Mouse (Mus musculus) embryonic facial prominence, embryonic 11.5 days (tissue): ENCODE measurements around the gene Cxcr1. TPM values are rescaled to one million over a fixed set of nuclear protein-coding genes. Genes with fewer than 3 reads are reported as not detected.

Experiments
- ATAC-seq: fragments of 200-750 bp; cut with Nextera tagmentation; replicated peaks from 2 replicates; pipeline ENCODE4 v1.8.0; 2017; ENCODE audit warnings: low read depth; ENCODE audit not compliant: insufficient number of reproducible peaks, low FRiP score, low TSS enrichment
- DNase-seq: peaks from one replicate; pipeline ENCODE4 v3.0.0-alpha.2; 2015; ENCODE audit warnings: low spot score
- H3K27ac ChIP-seq: fragments of 300-500 bp; sonication (generic); replicated peaks from 2 replicates; pipeline ENCODE4 v1.5.1; 2014; ENCODE audit warnings: mild to moderate bottlenecking, low read depth, low read length, control low read depth
- H3K27me3 ChIP-seq: fragments of 300-500 bp; sonication (generic); 2 replicates; pipeline ENCODE4 v1.6.1; 2014; ENCODE audit warnings: mild to moderate bottlenecking, low read length, moderate library complexity, mixed read lengths; ENCODE audit not compliant: control insufficient read depth, insufficient read depth
- H3K36me3 ChIP-seq: fragments of 300-500 bp; sonication (generic); replicated peaks from 2 replicates; pipeline ENCODE4 v1.6.1; 2014; ENCODE audit warnings: low read depth, mild to moderate bottlenecking, low read length, moderate library complexity, mixed read lengths; ENCODE audit not compliant: control insufficient read depth, insufficient read depth
- H3K4me1 ChIP-seq: fragments of 300-500 bp; sonication (generic); 2 replicates; pipeline ENCODE4 v1.6.1; 2014; ENCODE audit warnings: low read length, mixed read lengths; ENCODE audit not compliant: control insufficient read depth, insufficient read depth
- H3K4me2 ChIP-seq: fragments of 300-500 bp; sonication (generic); 2 replicates; pipeline ENCODE4 v1.6.1; 2014; ENCODE audit warnings: low read depth, mild to moderate bottlenecking, control low read depth, low read length, moderate library complexity
- H3K4me3 ChIP-seq: fragments of 300-500 bp; sonication (generic); 2 replicates; pipeline ENCODE4 v1.5.1; 2014; ENCODE audit warnings: low read depth, low read length, control low read depth
- H3K9ac ChIP-seq: fragments of 300-500 bp; sonication (generic); replicated peaks from 2 replicates; pipeline ENCODE4 v1.6.1; 2014; ENCODE audit warnings: mild to moderate bottlenecking, control low read depth, low read length
- H3K9me3 ChIP-seq: fragments of 300-500 bp; sonication (generic); replicated peaks from 2 replicates; pipeline ENCODE4 v1.6.1; 2016; ENCODE audit warnings: mild to moderate bottlenecking, low read length, inconsistent platforms, mixed read lengths; ENCODE audit not compliant: control insufficient read depth
- WGBS: fragments of 180-500 bp; shearing (Covaris S2); extraction: QIAGEN DNeasy Blood & Tissue Kit; methylation state at CpG from one replicate; pipeline ENCODE4 v1.1.7; 2014; 5-methylcytosine and 5-hydroxymethylcytosine counted together
- polyA plus RNA-seq: library from polyadenylated mRNA; unstranded; fragments of >200 nt; fragmentation: Nextera tagmentation; extraction: Ambion mirVana; gene quantifications from 2 replicates; pipeline ENCODE4 v1.2.1, GENCODE M21; 2014

Gene Cxcr1
- not detected in 2 replicates for polyA plus RNA-seq

DNA sequence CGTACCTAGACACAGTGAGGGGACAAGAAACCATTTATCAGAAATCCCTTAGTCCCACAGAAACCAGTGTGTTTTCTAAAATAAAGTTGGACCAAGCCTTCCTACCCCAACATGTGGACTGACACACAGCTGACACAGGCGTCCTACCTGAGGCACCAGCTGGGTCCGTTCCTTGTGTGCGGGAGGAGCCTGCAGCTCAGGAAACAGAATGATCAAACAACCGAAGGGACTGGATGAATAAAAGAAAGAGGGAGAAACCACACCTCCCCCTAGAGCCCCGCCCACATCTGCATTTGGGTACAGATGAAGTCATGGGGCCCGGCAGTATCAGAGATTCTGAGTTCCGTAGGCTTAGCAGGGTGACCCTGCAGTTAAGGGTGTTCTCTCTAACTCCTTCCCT is at the start of gene Cxcr1:
TSS of gene Cxcr1 (minus strand) at position 187 of the 400 bp plus-strand sequence.
- H3K27ac ChIP-seq, result no peak within 1 kb of the TSS
- DNase-seq, result no peak
- no peaks in the 10 kb centered on the region for H3K4me1 ChIP-seq
- H3K9me3 ChIP-seq, result no peaks in the 10 kb centered on the region
- H3K4me2 ChIP-seq, result no peak within 1 kb of the TSS
- ATAC-seq, result no peak
- no peak within 1 kb of the TSS for H3K4me3 ChIP-seq
- H3K27me3 ChIP-seq, result no peaks in the 10 kb centered on the region
- no peak within 1 kb of the TSS for H3K9ac ChIP-seq
- H3K36me3 ChIP-seq, result no peaks in the 10 kb centered on the region
- WGBS, result 77% methylated on average over 8 of the region's 8 CpGs

DNA sequence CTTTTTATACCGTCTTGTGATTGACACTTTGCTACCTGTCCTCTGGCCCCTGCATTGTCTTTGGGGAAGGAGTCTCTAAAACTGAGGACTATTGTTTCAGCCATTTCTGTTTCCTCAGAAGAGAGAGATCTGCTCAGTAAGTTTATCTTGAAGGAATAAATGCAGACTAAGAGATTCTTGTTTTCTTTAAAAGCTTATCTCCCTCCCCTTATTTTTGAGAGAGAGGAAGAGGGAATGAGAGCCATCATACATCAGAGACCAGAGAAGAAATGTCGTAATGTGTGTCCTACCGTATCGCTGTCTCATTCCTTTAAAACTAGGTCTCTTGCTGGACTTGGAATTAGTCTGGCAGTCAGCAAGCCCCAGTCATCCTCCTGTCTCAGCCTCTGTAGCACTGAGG is 46.4 kb upstream of the Cxcr1 start:
- Histone ChIP-seq H3K36me3 (no peaks in the 10 kb centered on the region), H3K27me3 (no peaks in the 10 kb centered on the region), H3K9ac (no peak overlapping the region), H3K4me1 (0 out of 2 replicates have a peak, but pooled peaks cover 3% of the 10 kb centered on the region), H3K9me3 (no peaks in the 10 kb centered on the region), H3K27ac (no peak overlapping the region), H3K4me2 (no peak overlapping the region), H3K4me3 (no peak overlapping the region)
- ATAC-seq (no peak), DNase-seq (no peak)
- 92% methylated on average over 4 of the region's 4 CpGs for WGBS

DNA sequence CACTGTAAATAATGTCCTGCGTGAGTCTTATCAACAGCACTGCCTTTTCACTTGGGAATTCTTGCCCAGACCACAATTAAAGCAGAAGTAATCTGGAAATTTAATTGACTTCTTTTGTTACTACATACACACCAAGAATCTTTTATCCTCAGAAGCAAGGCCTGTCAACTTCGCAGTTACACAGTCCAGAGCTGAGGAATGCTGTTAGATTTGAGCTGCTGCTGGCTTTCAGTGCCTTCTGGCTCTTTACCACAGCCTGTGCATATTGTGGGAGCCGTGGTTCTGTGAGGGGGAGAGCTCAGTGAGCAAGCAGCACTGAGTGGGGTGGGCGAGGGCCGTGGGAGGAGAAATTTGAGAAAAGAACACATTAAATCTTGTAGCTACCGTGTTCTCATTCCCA is 45.9 kb upstream of the Cxcr1 start:
- Histone ChIP-seq H3K4me2 (no peak overlapping the region), H3K27ac (no peak overlapping the region), H3K9me3 (no peaks in the 10 kb centered on the region), H3K36me3 (no peaks in the 10 kb centered on the region), H3K4me3 (no peak overlapping the region), H3K4me1 (0 out of 2 replicates have a peak, but pooled peaks cover 3% of the 10 kb centered on the region), H3K9ac (no peak overlapping the region), H3K27me3 (no peaks in the 10 kb centered on the region)
- no peak for ATAC-seq
- DNase-seq, result peak; percentile 17
- WGBS, result 67% methylated on average over 6 of the region's 6 CpGs

DNA sequence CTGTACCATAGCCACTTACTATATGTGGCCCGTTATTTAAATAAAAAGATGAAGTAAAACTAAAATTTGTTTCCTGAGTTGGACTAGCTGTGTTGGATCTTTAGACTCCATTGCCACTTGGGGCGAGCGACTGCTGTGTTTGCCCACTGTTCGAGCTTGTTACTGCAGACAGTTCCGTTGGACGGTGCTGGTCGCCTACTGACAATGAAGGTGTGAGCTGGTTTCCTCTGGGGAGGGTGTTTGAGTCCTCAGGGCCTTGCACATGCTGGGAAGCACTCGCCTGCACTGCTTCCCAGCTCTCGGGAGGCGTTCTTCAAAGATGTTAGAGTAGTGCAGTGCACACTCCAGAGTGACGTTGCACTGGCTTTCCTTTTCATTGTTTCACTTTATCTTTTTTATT is 45.2 kb upstream of the Cxcr1 start:
- DNase-seq, result no peak
- Histone ChIP-seq H3K9me3 (no peaks in the 10 kb centered on the region), H3K4me3 (no peak overlapping the region), H3K4me2 (no peak overlapping the region), H3K4me1 (0 out of 2 replicates have a peak, but pooled peaks cover 3% of the 10 kb centered on the region), H3K27me3 (no peaks in the 10 kb centered on the region), H3K36me3 (no peaks in the 10 kb centered on the region), H3K27ac (no peak overlapping the region), H3K9ac (no peak overlapping the region)
- no peak for ATAC-seq
- WGBS, result 66% methylated on average over 11 of the region's 11 CpGs

DNA sequence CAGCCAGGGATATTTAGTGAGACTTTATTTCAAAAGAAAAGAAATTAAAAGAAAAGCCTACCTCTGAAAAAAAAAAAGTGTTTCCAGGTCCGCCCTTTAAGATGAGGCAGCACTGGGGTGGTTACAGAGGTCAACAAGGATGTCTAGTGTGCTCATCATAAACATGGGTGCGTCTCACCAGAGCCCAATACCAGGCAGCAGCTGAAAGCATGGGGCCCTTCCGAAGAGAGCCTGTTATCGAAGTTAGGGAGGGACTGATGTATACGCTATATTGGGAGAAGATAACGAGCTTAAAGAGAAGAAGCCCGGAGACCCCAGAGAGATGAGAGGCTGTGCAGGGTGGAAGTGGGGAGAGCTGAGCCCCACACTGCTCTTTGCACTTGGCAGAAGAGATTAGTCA is 44.7 kb upstream of the Cxcr1 start:
- WGBS, result 70% methylated on average over 7 of the region's 7 CpGs
- Histone ChIP-seq H3K27ac (no peak overlapping the region), H3K4me2 (no peak overlapping the region), H3K27me3 (no peaks in the 10 kb centered on the region), H3K4me3 (no peak overlapping the region), H3K9ac (no peak overlapping the region), H3K9me3 (no peaks in the 10 kb centered on the region), H3K4me1 (0 out of 2 replicates have a peak, but pooled peaks cover 3% of the 10 kb centered on the region), H3K36me3 (no peaks in the 10 kb centered on the region)
- DNase-seq (no peak), ATAC-seq (no peak)

DNA sequence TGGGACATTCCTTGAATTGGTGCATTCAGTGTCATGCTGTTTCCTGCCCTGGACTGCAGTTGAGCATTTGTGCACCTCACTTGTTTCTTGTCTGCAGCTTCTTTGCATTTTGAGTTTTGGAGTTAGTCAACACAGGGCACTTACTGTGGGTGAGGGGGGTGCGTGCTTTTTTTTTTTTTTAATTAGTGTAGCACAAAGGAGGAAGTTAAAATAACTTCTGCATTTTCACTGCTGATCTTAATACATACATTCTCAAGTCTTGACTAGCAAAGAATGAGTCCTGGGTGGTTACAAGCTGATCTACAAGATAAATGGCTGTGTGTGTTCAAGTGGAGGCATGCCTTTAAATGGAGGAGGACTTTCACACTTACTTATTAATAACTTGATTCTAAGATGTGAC is 43.7 kb upstream of the Cxcr1 start:
- ATAC-seq (no peak), DNase-seq (no peak)
- WGBS, result 73% methylated on average over 1 of the region's 1 CpGs
- Histone ChIP-seq H3K27me3 (no peaks in the 10 kb centered on the region), H3K36me3 (no peaks in the 10 kb centered on the region), H3K4me2 (peak overlapping the region; percentile 65), H3K4me3 (peak overlapping the region; percentile 91), H3K9ac (no peak overlapping the region), H3K27ac (no peak overlapping the region), H3K9me3 (no peaks in the 10 kb centered on the region), H3K4me1 (0 out of 2 replicates have a peak, but pooled peaks cover 3% of the 10 kb centered on the region)

DNA sequence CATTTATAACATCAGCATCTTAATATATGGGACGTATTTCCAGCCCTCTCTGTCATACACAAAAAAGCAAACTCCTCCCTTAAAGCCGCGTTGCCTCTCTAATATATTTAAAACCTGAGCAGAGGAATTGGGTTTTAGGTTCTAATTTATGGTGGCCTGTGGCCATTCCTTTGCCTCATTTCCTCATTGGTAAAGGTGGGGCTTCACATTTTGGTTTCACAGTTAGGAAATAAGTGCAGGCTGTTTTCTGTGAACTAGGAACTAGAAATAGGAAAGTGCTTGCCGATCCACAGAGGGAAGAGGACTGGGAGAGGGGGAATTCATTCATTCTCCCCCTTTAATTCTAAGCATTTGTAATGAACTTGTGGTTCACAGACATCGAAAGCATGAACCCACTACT is 43.2 kb upstream of the Cxcr1 start:
- H3K9ac ChIP-seq, result 0 out of 2 replicates have a peak overlapping the region, but pooled peaks have one; percentile 1

DNA sequence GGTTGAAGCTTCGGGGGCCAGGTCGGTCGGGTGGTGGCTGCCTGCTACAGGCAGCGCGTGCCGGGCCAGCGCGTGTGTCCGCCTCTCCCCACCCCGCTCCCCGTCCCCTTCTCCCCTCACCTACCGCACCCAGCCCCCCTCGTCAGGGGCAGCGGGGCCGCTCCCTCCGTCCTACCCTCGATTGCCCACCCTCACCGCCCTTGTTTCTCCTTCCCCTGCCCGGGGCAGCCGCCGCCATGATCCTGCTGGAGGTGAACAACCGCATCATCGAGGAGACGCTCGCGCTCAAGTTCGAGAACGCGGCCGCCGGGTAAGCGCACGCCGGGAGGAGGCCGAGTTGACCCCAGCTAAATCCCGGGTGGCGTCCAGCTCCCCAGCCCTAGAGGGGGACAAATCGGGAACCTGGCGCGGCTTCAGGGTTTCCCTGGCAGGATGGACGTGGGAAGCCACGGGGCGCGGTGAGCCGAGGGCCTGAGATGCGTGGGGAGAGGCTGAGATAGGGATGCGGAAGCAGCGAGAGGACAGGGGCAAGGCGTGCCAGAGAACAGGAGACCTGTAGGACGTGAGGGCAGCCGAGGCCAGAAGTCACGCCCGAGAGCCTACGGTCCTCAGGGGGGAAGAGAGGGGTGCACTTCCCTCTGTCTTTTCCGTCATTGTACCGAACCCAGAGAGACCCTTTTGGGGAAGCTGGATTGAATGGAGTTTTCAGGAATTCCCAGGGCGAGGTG is 42.3 kb upstream of the Cxcr1 start:
- DNase-seq, result peak; percentile 15
- Histone ChIP-seq H3K4me1 (0 out of 2 replicates have a peak, but pooled peaks cover 3% of the 10 kb centered on the region), H3K27ac (peak overlapping the region; percentile 54), H3K4me2 (peak overlapping the region; percentile 65), H3K27me3 (no peaks in the 10 kb centered on the region), H3K9me3 (no peaks in the 10 kb centered on the region), H3K36me3 (no peaks in the 10 kb centered on the region), H3K4me3 (peak overlapping the region; percentile 91), H3K9ac (peak overlapping the region; percentile 89)
- ATAC-seq, result peak; percentile 77
- WGBS, result under 1% methylated on average over 52 of the region's 57 CpGs

More for the DNA sequence above, 43.2 kb upstream of the Cxcr1 start:
- Histone ChIP-seq H3K27ac (no peak overlapping the region), H3K27me3 (no peaks in the 10 kb centered on the region), H3K4me2 (peak overlapping the region; percentile 65), H3K4me1 (0 out of 2 replicates have a peak, but pooled peaks cover 3% of the 10 kb centered on the region), H3K36me3 (no peaks in the 10 kb centered on the region), H3K4me3 (peak overlapping the region; percentile 91), H3K9me3 (no peaks in the 10 kb centered on the region)
- ATAC-seq, result no peak
- 49% methylated on average over 5 of the region's 5 CpGs for WGBS
- DNase-seq, result no peak
